Mouse (Mus musculus): ENCODE measurements at regions not wholly inside any gene's neighbourhood (a gene's known extent, or its start where the extent isn't known, plus 50 kb on each side); places are given as distances from the start of the nearest gene placed in this dataset.
A peak's percentile ranks its signal among the peaks of the same experiment; 100 is the strongest.
"Not testable (repeated sequence)": the region's sequence is repeated elsewhere in the genome, so short reads cannot be mapped to it uniquely, and the experiment has no call there.

DNA sequence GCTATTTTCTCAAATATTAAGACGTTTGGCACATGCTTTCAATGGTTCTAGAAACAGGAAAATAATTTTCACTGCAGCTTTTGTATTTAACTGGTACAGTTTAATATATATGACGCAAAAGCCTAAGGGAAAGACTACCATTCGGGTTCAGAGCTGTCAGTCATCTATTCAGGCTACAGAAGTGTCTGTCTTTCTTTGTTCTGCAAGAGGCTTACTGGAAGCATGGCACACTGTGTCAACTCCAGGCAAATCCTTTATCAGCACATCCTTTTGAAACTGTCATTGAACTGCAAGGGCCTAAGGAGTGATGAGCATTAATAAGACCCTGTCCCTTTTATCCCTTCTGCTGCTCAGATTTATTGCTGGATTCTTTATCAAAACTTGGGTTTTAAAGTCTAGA lies 303.8 kb upstream of the Gm5152 start:
- not testable (repeated sequence) for ATAC-seq (ENCODE audit: low FRiP score, low read depth); H3K4me2 ChIP-seq (replicated peaks); H3K4me3 ChIP-seq; H3K9ac ChIP-seq; H3K27me3 ChIP-seq; H3K9me3 ChIP-seq; H3K36me3 ChIP-seq; H3K4me1 ChIP-seq; H3K27ac ChIP-seq
- WGBS, result 67% methylated on average over 3 of the region's 3 CpGs

DNA sequence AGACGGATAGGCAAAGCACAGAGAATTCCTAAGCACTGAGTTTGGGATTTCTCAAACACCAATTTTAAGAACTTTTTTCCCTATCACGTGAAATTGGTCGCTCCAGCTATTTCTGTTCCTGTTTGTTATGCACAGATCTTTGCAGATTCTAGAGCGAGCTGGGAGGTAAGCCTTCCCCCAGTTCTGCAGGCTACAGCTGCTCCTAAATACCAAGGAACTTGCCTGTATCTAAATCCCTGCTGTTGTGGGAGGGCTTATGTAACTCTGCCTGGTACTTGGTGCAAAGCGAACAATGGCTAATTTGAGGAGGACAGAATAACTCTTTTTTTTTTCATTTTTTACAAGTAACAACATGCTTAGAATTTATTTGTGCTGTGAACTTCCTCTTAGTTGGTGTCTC lies 316.0 kb upstream of the Gm5152 start:
- H3K4me1 ChIP-seq, result no peaks in the 10 kb centered on the region
- no peaks in the 10 kb centered on the region for H3K9me3 ChIP-seq
- no peak overlapping the region for H3K27ac ChIP-seq
- no peak overlapping the region for H3K4me2 ChIP-seq (replicated peaks)
- no peak for ATAC-seq (ENCODE audit: low FRiP score, low read depth)
- H3K27me3 ChIP-seq, result no peaks in the 10 kb centered on the region
- no peak overlapping the region for H3K9ac ChIP-seq
- H3K4me3 ChIP-seq, result no peak overlapping the region
- no peaks in the 10 kb centered on the region for H3K36me3 ChIP-seq
- WGBS, result 53% methylated on average over 5 of the region's 5 CpGs

DNA sequence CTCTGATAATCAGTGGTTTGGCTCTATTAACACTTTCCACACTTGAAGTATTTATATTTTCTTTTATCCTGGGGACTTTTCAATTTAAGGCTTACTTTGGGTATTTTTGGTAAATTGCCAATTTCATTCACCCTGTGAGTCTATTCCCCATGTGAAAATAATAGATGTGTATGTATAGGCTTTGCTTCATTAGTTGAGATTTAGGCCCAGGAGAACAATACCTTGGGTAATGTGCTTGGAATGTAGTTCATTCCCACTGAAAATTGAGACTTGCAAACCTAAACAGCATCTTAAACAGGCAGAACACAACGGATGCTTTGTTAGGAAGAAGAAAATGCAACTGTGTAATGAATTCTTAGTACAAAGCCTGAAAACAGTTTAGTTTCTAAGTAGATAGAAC lies 346.1 kb upstream of the Gm5152 start:
- Histone ChIP-seq H3K9me3 (no peaks in the 10 kb centered on the region), H3K4me1 (no peaks in the 10 kb centered on the region), H3K27ac (no peak overlapping the region), H3K27me3 (no peaks in the 10 kb centered on the region), H3K4me3 (no peak overlapping the region), H3K9ac (no peak overlapping the region), H3K4me2 (replicated peaks) (no peak overlapping the region), H3K36me3 (no peaks in the 10 kb centered on the region)
- peak; percentile 59; the same call in 1 of the 2 replicates for ATAC-seq (ENCODE audit: low FRiP score, low read depth)
- WGBS, result 40% methylated on average over 1 of the region's 1 CpGs

DNA sequence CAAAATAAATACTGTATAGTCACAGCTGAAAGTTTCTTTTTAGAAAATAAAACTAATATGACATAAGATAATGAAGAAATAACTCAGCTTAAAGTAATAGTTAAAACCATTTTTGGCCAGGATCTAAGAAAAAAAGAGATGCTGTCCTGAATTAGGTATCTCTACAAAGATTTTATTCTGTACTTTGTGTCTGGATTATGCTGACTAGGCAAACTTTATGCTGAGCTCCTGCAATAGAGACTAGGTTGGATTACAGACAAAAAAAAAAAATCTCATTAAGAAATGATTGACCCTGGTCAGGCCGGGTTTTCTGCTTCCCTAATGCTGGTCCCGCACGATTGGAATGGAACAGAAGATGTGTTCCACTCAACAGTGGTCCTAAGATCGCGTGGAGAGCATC lies 346.8 kb upstream of the Gm8871 start:
- Histone ChIP-seq H3K4me3 (no peak overlapping the region), H3K27ac (no peak overlapping the region), H3K4me1 (no peaks in the 10 kb centered on the region), H3K9ac (no peak overlapping the region), H3K36me3 (no peaks in the 10 kb centered on the region), H3K4me2 (replicated peaks) (no peak overlapping the region), H3K27me3 (no peaks in the 10 kb centered on the region), H3K9me3 (no peaks in the 10 kb centered on the region)
- WGBS, result 86% methylated on average over 5 of the region's 5 CpGs
- no peak for ATAC-seq (ENCODE audit: low FRiP score, low read depth)

GRCm38 (mm10) chr5:10633176-10633575 lies 314.4 kb upstream of the Gm8871 start:
- Histone ChIP-seq H3K9me3 (no peaks in the 10 kb centered on the region), H3K4me3 (no peak overlapping the region), H3K9ac (no peak overlapping the region), H3K36me3 (no peaks in the 10 kb centered on the region), H3K4me1 (no peaks in the 10 kb centered on the region), H3K27ac (no peak overlapping the region), H3K4me2 (replicated peaks) (no peak overlapping the region), H3K27me3 (no peaks in the 10 kb centered on the region)
- 38% methylated on average over 1 of the region's 1 CpGs for WGBS
- ATAC-seq (ENCODE audit: low FRiP score, low read depth), result no peak

DNA sequence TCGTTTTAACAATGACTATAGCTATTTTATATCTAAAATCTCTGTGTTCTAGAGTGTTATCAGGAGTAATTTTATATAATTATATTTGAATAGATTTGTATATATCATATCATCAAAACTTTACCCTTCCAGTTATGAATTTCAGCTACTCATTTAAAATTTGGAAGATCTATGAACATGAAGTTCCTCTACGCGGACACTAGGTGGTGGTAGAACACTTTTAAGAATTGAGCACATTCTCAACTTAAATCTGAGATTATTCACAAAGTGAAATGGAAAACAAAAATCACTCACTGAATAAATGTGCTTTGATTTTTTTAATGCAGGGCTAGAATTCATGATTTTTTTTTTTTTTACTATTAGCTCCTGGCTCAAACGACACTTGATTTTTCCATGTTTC lies 299.5 kb upstream of the Gm8871 start:
- WGBS, result 34% methylated on average over 4 of the region's 4 CpGs
- Histone ChIP-seq H3K36me3 (no peaks in the 10 kb centered on the region), H3K27ac (no peak overlapping the region), H3K4me1 (no peaks in the 10 kb centered on the region), H3K9ac (no peak overlapping the region), H3K4me3 (no peak overlapping the region), H3K9me3 (peaks cover 6% of the 10 kb centered on the region; the same call in 1 of the 2 replicates), H3K4me2 (replicated peaks) (no peak overlapping the region), H3K27me3 (no peaks in the 10 kb centered on the region)
- ATAC-seq (ENCODE audit: low FRiP score, low read depth), result no peak

DNA sequence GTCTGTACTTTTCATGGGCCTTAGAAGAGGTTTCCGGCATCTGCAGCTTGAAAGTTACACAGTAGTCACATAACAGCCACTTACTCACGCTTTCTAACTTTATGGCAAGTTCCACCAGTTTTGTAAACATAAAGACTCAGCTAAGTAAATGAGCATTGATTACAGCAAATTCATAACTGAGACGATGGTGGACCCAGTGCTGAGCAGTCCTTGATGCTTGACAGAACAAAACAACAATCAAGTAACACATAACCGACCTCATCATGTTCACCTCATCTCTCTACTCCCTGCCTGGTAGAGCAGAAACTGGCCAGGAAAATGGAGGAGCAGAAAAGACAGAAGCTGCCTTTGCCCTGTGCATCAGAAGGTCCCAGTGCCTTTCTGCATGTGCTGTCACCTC lies 284.3 kb upstream of the Gm8871 start:
- Histone ChIP-seq H3K27ac (no peak overlapping the region), H3K9me3 (no peaks in the 10 kb centered on the region), H3K36me3 (no peaks in the 10 kb centered on the region), H3K4me2 (replicated peaks) (no peak overlapping the region), H3K9ac (no peak overlapping the region), H3K4me3 (no peak overlapping the region), H3K4me1 (no peaks in the 10 kb centered on the region), H3K27me3 (no peaks in the 10 kb centered on the region)
- no peak for ATAC-seq (ENCODE audit: low FRiP score, low read depth)
- 67% methylated on average over 4 of the region's 4 CpGs for WGBS

GRCm38 (mm10) chr5:10674199-10674598 lies 273.4 kb upstream of the Gm8871 start:
- no peaks in the 10 kb centered on the region for H3K36me3 ChIP-seq
- 41% methylated on average over 1 of the region's 1 CpGs for WGBS
- no peak overlapping the region for H3K27ac ChIP-seq

DNA sequence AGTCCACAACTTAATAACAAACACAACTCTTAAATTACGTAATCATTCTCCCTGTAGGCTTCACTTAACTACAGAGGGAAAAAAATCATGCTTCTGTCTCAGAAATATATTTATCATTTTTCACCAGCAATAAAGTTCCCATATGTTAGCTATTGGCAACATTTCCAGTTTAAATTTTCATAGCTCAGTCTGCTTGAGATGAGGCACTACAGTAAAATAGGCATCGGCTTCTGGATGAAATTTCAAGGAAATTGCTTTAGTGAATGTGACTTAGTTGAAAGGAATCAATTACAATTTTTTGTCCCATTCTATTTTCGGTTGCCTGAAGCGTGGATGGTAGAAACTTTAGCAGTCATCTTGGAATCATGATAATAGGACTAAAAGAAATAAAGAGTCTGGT lies 262.1 kb upstream of the Gm8871 start:
- H3K4me2 ChIP-seq (replicated peaks), result no peak overlapping the region
- H3K9ac ChIP-seq, result no peak overlapping the region
- H3K36me3 ChIP-seq, result no peaks in the 10 kb centered on the region
- WGBS, result 61% methylated on average over 4 of the region's 4 CpGs
- no peak for ATAC-seq (ENCODE audit: low FRiP score, low read depth)
- no peaks in the 10 kb centered on the region for H3K9me3 ChIP-seq
- H3K4me1 ChIP-seq, result no peaks in the 10 kb centered on the region
- no peak overlapping the region for H3K4me3 ChIP-seq
- H3K27ac ChIP-seq, result no peak overlapping the region
- H3K27me3 ChIP-seq, result no peaks in the 10 kb centered on the region

More at GRCm38 (mm10) chr5:10674199-10674598, 273.4 kb upstream of the Gm8871 start:
- Histone ChIP-seq H3K27me3 (no peaks in the 10 kb centered on the region), H3K9ac (no peak overlapping the region), H3K4me3 (no peak overlapping the region), H3K9me3 (no peaks in the 10 kb centered on the region), H3K4me2 (replicated peaks) (no peak overlapping the region), H3K4me1 (no peaks in the 10 kb centered on the region)
- no peak for ATAC-seq (ENCODE audit: low FRiP score, low read depth)

DNA sequence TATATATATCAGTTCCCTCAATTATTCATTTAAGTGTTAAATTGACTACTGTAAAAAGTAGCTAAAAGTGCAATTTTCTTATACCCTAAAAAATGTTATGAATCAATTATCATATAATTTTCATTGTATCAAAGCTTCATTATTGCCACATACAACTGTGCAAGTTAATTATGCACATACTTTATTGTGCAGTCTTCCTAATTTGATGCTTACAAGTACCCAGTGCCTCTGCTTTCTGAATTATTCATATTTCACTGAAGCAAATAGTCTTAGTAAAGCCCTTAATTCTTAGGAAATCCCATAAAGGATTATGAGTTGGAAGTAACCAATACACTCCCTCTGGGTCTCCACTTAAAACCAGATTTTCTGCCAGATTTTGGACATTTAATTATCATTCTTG lies 220.5 kb upstream of the Gm8871 start:
- H3K36me3 ChIP-seq, result no peaks in the 10 kb centered on the region
- H3K4me3 ChIP-seq, result no peak overlapping the region
- H3K9ac ChIP-seq, result no peak overlapping the region
- ATAC-seq (ENCODE audit: low FRiP score, low read depth), result no peak
- no peak overlapping the region for H3K4me2 ChIP-seq (replicated peaks)
- no peaks in the 10 kb centered on the region for H3K27me3 ChIP-seq
- H3K9me3 ChIP-seq, result no peaks in the 10 kb centered on the region
- H3K4me1 ChIP-seq, result no peaks in the 10 kb centered on the region
- H3K27ac ChIP-seq, result no peak overlapping the region

GRCm38 (mm10) chr5:10749546-10749945 lies 198.1 kb upstream of the Gm8871 start:
- Histone ChIP-seq H3K9ac (no peak overlapping the region), H3K4me2 (replicated peaks) (no peak overlapping the region), H3K4me1 (no peaks in the 10 kb centered on the region), H3K36me3 (no peaks in the 10 kb centered on the region), H3K9me3 (no peaks in the 10 kb centered on the region), H3K4me3 (no peak overlapping the region), H3K27me3 (no peaks in the 10 kb centered on the region), H3K27ac (no peak overlapping the region)
- WGBS, result 11% methylated on average over 1 of the region's 1 CpGs
- no peak for ATAC-seq (ENCODE audit: low FRiP score, low read depth)

DNA sequence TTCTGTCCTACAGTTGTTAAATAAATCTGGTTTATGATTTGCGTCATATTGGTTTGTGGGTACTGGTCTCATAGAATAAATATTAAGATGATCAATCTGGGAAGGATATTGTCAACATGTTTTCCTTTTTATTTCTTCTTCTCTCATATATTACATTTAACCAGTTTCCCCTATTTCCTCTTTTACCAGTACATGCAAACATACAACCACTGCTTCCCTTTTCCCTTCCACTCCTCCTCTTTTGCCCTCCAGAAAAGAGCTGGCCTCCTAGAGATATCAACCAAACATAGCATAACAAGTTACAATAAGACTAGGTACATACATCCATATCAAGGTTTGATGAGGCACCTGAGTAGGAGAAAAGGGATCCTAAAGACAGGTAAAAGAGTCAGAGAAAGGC lies 180.1 kb upstream of the Gm8871 start:
- ATAC-seq (ENCODE audit: low FRiP score, low read depth), result no peak
- H3K4me3 ChIP-seq, result no peak overlapping the region
- no peaks in the 10 kb centered on the region for H3K36me3 ChIP-seq
- no peak overlapping the region for H3K4me2 ChIP-seq (replicated peaks)
- H3K27ac ChIP-seq, result no peak overlapping the region
- no peaks in the 10 kb centered on the region for H3K27me3 ChIP-seq
- 93% methylated on average over 1 of the region's 1 CpGs for WGBS
- no peak overlapping the region for H3K9ac ChIP-seq
- no peaks in the 10 kb centered on the region for H3K9me3 ChIP-seq
- H3K4me1 ChIP-seq, result no peaks in the 10 kb centered on the region
